Mouse (Mus musculus) stomach, postnatal 0 days (tissue): Measurements from ENCODE around the gene Lhcgr.

Experiments
- CTCF ChIP-seq: IDR thresholded peaks from 2 replicates; pipeline ENCODE4 v1.5.1; 2016; ENCODE audit warnings: antibody characterized with exemption, low read depth, mild to moderate bottlenecking, moderate library complexity
- EP300 ChIP-seq: optimal IDR thresholded peaks from 2 replicates; pipeline ENCODE3; 2016; ENCODE audit warnings: antibody characterized with exemption

DNA sequence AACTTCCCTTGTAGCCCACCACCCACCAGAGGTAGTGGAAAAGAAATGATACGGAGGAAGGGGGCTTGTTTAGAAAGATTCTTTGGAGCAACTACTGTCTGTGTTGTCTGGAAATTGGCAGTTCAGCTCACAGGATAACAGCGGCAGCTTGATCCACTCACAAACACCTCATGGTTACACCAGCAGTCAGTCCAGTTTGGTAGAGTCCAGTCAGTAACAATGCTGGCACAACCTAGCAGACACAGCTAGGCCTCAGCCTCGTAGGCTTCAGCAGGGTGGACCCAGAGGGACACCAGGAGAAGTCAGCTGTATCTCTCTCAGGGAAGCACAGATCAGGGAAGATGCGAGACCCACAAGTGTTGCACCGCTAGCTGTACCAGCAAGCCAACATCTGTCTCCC lies 19.0 kb upstream of the Lhcgr start:
- TF ChIP-seq CTCF (no peak), EP300 (no peak)
